Mouse (Mus musculus) spleen, postnatal 14 days (tissue): Measurements from ENCODE around the gene Nos1.

ENCODE experiments used
- DNase-seq, 2 experiments: peaks; one replicate each; pipeline ENCODE4 v3.0.0; 2021 to 2022; ENCODE audit warnings: low spot score in 2 of 2

Gene Nos1

GRCm38 (mm10) chr5:117898055-117898806, 117.4 kb downstream of the Nos1 start:
- no peak for DNase-seq

DNA sequence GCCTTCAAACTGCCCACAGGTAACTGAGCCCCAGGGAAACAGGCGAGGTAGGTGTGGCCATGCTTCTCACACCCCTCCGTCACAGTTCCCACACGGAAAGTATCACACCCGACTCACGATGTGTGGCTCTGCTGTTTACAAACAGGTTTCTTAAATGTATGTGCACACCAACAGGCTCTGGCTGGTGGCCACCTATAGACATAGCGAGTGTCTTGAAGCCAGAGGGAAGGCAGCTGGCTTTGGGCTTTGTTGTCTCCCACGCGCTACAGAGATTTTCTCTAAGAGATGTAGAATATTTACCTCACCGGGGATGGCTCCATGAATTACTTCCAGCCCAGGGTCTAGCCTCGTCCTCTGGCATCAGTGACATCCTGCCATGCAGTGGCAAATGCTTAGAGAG, 118.5 kb downstream of the Nos1 start:
- no peak for DNase-seq

DNA sequence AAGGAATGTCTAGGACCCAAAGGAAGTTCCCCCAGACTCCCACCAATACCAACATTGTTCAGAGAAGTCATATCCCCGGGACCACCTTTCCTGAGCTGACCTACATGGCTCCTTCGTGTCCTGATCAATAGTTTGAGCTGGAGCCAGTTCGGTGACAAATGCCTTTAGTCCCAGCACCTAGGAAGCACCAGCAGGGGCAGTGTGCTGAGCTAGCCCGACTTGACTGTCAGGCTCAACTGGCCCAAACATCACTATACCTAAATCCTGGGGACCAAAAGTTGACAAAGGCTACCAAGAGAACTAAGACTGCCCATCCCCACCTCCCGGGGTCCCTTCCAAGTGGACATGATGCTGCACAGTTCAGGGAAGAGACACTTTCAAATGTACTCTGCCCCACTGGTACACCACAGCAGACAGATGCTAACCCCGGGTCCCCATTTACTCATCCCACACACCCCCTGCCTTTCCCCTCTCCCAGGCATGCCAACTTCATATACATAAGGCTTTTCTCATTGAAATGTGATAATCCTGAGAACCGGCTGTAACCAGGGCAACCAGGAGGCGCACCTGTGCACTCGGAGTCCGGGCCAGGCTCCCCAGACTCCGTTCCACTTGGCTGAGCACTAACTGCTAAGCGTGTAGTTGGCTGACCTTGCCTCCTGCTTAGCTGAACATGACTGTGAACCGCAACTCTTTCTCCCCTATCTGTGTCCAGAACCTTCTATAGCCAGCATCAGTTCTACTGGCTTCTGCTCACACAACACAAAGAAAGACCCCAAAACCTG, 120.3 kb downstream of the Nos1 start:
- DNase-seq: no peak

- DNase-seq: no peak
Measured at GRCm38 (mm10) chr5:117903534-117903933, 122.7 kb downstream of the Nos1 start.

GRCm38 (mm10) chr5:117905728-117906127, 124.9 kb downstream of the Nos1 start:
- no peak for DNase-seq

DNA sequence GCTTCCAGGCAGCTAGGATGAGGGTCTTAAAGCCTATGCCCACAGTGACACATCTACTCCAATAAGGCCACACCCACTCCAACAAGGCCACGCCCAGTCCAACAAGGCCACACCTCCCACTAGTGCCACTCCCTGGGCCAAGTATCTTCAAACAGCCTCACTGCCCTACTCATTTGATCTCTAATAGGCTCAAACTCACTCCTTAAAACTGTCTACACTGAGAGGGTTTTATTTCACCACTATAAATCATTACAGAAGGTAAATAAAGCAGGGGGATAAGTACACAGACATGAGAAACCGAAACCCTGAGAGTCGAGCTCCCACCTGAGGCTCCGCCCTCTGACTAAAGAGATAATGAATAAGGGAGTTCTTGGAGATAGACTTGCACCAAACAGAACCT, 128.7 kb downstream of the Nos1 start:
- no peak for DNase-seq

- DNase-seq: no peak
Measured at GRCm38 (mm10) chr5:117916349-117916748, 135.5 kb downstream of the Nos1 start.

DNA sequence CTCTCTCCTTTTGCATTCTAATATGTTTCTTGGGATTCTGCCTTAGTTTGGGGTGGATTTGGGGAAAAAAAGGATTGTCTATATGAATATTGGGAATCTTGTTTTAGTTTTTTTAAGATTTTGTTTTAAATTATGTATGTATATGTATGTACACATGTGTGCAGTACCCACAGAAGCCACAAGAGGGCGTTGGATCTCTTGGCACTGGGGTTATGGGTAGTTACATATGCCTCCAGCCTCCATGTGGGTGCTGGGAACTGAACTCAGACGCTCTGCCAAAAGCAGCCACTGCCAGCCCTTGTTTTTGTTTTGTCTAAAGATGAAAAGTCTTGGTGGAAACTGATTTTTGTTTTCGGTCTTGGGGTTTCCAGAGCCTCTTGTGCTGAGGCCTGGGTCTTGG, 136.1 kb downstream of the Nos1 start:
- no peak for DNase-seq

DNA sequence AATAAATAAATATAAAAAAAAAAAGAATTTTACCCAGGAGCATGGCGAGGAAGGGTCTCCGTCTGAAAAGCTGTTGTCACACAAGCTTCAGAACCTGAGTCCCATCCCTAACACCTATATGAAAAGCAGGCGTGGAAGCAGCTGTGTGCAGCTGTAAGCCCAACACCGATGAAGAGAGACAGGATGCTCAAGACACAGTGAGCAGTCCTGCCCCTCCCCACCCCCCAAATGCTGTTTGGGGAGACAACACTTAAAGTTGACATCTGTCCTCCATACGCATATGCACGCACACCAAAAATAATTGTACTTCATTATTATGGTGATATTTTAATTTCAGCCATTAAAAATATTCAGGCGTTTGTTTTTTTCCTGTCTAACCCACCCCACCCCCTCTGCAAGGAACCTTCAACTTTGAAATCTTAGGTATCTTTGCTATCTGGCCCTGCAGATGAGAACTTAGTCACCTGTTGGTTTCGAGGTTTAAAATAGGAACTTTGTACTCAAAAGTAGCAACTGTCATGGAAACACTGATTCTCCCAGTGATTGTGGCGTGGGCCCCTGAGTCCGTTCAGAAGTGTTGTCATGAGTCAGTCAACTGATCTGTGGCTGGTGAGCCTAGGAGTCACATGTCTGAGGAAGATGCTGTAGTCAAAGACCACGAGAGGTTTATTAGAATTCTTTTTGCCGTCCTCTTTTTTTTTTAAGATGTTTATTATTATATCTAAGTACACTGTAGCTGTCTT, 141.1 kb downstream of the Nos1 start:
- DNase-seq: no peak

DNA sequence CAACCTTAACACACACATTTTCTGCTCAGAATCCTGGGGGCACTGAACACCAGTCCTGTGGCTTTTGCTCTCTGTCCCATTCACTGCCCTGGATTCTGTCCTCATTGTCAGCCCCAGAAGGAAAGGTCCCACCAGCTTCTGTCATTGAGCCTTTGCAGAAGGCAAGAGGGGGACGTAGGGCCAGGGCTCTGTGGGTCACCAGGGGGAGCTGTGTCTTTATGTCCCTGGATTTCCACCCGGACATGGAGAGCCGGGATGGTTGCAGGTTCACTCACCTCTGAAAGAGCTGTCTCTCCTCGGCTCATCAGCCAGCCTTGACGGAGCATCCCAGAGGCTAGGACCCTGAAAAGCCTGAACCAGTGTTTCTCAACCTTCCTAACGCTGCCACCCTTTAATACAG, 142.9 kb downstream of the Nos1 start:
- no peak for DNase-seq

DNA sequence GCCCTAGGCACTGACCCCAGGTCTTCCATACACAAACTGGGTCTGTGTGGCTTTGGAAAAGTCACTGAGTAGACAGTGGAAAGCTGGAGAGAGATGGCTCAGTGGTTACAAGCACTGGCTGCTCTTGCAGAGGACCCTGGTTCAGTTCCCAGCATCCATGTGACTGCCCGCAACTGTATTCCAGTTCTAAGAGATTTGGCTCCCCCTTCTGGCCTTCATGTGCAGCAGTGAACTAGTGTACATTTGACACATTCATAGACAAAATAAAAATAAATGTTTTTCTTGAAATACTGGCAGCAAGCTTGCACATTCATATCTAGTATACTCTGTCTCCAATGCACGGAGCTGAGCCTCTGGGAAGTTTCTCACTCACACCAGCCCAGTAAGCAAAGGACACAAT, 147.7 kb downstream of the Nos1 start:
- no peak for DNase-seq

GRCm38 (mm10) chr5:117932222-117932621, 151.4 kb downstream of the Nos1 start:
- no peak for DNase-seq

- DNase-seq: peak; percentile 39 to 58
Measured at GRCm38 (mm10) chr5:117932862-117933261, 152.0 kb downstream of the Nos1 start.

DNA sequence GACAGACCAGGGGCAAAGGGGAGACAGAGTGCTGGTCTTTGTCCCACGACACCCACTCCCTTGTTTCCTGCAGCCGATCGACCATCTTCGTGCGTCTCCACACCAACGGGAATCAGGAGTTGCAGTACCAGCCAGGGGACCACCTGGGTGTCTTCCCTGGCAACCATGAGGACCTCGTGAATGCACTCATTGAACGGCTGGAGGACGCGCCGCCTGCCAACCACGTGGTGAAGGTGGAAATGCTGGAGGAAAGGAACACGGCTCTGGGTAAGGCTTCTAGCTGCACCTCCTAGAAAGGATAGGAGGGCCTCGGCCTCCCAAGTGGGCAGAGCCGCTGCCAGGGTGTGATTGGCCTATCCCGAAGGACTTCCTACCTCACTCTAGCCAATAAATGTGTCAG, 155.5 kb downstream of the Nos1 start:
- no peak for DNase-seq

GRCm38 (mm10) chr5:117937186-117937585, 156.4 kb downstream of the Nos1 start:
- DNase-seq: no peak

- DNase-seq: peak; percentile 24 to 40
Measured at GRCm38 (mm10) chr5:117938182-117938581, 157.3 kb downstream of the Nos1 start.

- DNase-seq: no peak
Measured at GRCm38 (mm10) chr5:117939402-117939801, 158.6 kb downstream of the Nos1 start.

- DNase-seq: no peak
Measured at GRCm38 (mm10) chr5:117941552-117941951, 160.7 kb downstream of the Nos1 start.

DNA sequence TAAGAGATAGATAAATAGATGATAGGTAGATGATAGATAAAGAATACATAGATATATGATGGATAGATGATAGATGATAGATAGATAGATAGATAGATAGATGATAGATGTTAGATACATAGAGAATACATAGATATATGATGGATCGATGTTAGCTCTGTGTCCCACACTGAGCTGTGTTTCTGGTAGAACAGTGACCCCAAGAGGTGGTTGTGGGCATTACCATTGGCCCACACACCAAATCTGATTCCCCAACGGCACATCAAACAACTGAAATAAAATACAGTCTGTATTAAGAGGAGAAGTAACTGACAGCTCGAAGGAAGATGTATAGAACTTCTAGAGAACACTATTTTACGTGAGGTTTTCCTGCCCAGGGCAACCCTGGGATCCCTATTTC, 165.8 kb downstream of the Nos1 start:
- no peak for DNase-seq

DNA sequence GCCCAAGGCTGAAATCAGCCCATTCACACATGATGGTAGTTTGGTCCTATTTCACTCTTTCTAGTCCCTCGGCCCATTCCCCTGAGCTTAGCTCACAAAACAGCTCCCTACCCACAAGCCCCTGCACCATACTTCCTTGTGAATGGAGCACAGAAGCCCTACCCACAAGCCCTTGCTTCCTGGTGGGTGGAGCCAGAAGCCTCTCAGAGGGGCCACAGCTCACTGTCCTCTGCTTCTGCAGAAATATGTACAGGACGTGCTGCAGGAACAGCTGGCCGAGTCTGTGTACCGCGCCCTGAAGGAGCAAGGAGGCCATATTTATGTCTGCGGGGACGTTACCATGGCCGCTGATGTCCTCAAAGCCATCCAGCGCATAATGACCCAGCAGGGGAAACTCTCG, 168.6 kb downstream of the Nos1 start:
- no peak for DNase-seq

- DNase-seq: no peak
Measured at GRCm38 (mm10) chr5:117953893-117954292, 173.1 kb downstream of the Nos1 start.

DNA sequence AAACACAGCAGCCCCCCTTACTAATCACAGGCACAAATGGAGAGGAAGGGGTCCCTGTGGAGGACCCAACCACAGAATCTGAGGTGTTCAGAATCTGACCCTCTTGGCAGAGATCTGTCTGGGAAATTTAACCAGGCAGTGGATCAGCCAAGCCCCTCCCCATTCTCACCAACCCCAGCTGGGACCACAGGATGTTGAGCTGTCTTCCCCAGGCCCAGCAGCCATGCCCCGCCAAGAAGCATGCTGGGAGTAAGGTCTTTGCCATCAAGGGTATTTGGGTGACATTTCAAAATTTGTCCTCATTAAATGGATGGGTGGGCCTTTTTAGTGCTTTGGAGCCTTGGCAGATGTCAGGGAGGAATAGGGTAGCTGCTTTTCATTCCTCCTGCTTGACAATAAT, 173.6 kb downstream of the Nos1 start:
- no peak for DNase-seq
